Mouse (Mus musculus): ENCODE measurements at regions not wholly inside any gene's neighbourhood (a gene's known extent, or its start where the extent isn't known, plus 50 kb on each side); places are given as distances from the start of the nearest gene placed in this dataset.

DNA sequence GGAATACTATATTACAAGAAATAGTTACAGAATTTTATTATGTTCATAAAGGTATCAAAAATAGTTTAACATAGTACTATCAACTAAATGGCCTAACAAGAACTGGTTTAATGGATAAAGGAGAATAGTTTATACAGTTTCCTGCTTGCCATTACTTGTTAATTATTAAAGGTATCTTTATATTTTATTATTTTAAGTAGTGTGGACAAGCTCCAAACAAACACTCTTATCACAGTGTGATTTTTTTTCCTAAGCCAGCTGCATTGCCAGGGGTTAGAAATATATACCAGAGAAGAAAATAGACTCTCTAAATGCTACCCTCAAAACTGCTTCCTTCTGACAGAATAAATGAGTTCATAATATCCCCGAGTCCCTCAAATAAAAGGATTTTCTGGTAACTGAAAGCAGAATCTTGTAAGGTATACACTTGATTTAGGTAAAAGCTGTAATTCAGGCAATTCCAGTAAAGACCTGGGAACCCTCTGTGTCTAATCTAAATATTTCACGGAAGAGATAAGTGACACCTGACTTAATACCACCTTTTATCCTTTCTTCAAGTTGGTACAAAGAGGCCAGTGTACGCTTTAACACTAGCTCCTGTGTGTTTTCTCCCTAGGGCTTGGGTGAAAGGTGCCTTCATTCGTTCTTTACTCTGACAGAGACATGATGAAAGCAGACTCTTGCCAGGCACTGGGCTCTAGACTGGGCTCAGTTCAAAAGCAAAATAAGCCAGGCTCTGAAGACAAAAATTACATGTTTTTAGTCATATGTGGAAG is 76.5 kb upstream of the Ccser1 start:
- Histone ChIP-seq H3K9ac (ENCODE audit: low read depth, low read length) (no peak overlapping the region), H3K4me1 (ENCODE audit: control insufficient read depth, insufficient read depth, low read length) (no peaks in the 10 kb centered on the region), H3K4me3 (no peak overlapping the region), H3K27me3 (ENCODE audit: control insufficient read depth, insufficient read depth, low read length) (no peaks in the 10 kb centered on the region), H3K27ac (no peak overlapping the region), H3K79me2 (replicated peaks; ENCODE audit: control insufficient read depth, insufficient read depth, low read length) (no peaks in the 10 kb centered on the region), H3K36me3 (ENCODE audit: control insufficient read depth, insufficient read depth, low read length) (no peaks in the 10 kb centered on the region)
- TF ChIP-seq EP300 (IDR thresholded peaks at IDR 0.05; ENCODE audit: insufficient read depth, low read depth, low read length): no peak
- TF ChIP-seq CTCF (IDR thresholded peaks at IDR 0.05): no peak
- no peak for TF ChIP-seq POLR2A (IDR thresholded peaks at IDR 0.05; ENCODE audit: insufficient read depth, low read depth, low read length)
- no peak for DNase-seq
- intact Hi-C loops (cut with DNase I): no loop called here
- WGBS: 68% methylated on average over 4 of the region's 4 CpGs

DNA sequence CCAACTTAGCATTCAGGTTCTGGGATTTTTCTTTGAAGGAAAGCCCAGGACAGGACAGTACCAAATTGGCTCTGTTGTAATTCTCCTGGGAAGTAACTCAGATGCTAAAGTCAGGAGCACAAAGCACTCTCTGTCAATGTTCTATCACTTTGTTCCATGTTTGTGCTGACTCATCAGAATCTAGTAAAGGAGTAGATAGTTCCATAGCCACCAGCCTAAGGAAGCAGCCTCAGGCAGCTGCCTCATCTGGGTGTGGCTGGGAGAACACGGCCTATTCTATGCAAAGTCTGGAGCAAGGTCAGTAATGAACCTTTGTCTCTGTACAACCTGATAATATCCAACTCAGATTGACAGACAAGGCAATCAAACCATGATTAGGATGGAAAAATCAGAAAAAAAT is 64.9 kb upstream of the Ccser1 start:
- H3K27me3 ChIP-seq (ENCODE audit: control insufficient read depth, insufficient read depth, low read length): no peaks in the 10 kb centered on the region
- intact Hi-C loops (cut with DNase I): no loop called here
- H3K4me3 ChIP-seq: no peak overlapping the region
- no peak for TF ChIP-seq CTCF (IDR thresholded peaks at IDR 0.05)
- H3K27ac ChIP-seq: no peak overlapping the region
- H3K9ac ChIP-seq (ENCODE audit: low read depth, low read length): no peak overlapping the region
- WGBS: 67% methylated on average over 1 of the region's 1 CpGs
- no peak for DNase-seq
- H3K4me1 ChIP-seq (ENCODE audit: control insufficient read depth, insufficient read depth, low read length): no peaks in the 10 kb centered on the region
- no peaks in the 10 kb centered on the region for H3K36me3 ChIP-seq (ENCODE audit: control insufficient read depth, insufficient read depth, low read length)
- H3K79me2 ChIP-seq (replicated peaks; ENCODE audit: control insufficient read depth, insufficient read depth, low read length): no peaks in the 10 kb centered on the region

DNA sequence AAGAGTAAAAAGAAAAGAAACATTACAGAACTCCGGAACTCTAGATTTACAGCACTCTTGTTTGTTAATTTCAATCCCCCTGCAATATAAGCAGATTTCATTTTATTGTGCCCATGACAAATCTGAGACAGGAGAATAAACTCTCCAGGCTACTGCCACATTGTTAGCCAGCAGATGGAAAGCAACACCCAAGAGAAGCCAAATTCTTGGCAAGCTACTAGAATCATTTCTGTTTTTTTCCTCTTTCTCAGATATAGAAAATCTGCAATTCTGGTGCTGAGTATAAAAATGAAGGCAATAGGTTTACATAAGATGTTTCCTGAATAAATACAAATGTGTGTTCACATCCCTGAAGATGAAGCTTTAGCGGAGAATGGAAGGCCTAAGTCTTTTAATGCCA is 60.5 kb upstream of the Ccser1 start:
- H3K79me2 ChIP-seq (replicated peaks; ENCODE audit: control insufficient read depth, insufficient read depth, low read length): no peaks in the 10 kb centered on the region
- no peak overlapping the region for H3K9ac ChIP-seq (ENCODE audit: low read depth, low read length)
- WGBS: 84% methylated on average over 2 of the region's 2 CpGs
- H3K4me1 ChIP-seq (ENCODE audit: control insufficient read depth, insufficient read depth, low read length): no peaks in the 10 kb centered on the region
- DNase-seq: no peak
- no peaks in the 10 kb centered on the region for H3K27me3 ChIP-seq (ENCODE audit: control insufficient read depth, insufficient read depth, low read length)
- H3K4me3 ChIP-seq: no peak overlapping the region
- H3K36me3 ChIP-seq (ENCODE audit: control insufficient read depth, insufficient read depth, low read length): no peaks in the 10 kb centered on the region
- TF ChIP-seq EP300 (IDR thresholded peaks at IDR 0.05; ENCODE audit: insufficient read depth, low read depth, low read length) (no peak), POLR2A (IDR thresholded peaks at IDR 0.05; ENCODE audit: insufficient read depth, low read depth, low read length) (no peak), CTCF (IDR thresholded peaks at IDR 0.05) (no peak)
- H3K27ac ChIP-seq: no peak overlapping the region
- intact Hi-C loops (cut with DNase I): no loop called here

DNA sequence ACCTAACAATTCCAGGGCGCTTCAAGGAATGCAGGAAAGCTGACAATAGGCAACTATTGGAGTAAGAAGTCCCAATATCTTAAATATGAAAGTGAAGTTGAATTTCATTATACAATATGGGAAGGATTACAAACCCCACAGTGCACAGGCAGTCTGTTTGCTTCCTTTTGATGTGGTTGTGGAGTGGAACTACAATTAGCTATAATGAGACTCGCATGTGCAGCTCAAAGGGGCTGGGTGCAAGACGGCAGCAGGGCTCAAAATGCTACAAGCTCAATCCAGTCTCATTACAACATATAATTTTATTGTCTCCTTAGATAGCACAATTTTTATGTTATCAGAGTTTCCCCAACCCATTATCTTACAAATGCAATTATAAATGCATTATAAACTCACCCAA is 54.7 kb upstream of the Ccser1 start:
- Histone ChIP-seq H3K4me1 (ENCODE audit: control insufficient read depth, insufficient read depth, low read length) (no peaks in the 10 kb centered on the region), H3K27ac (no peak overlapping the region), H3K36me3 (ENCODE audit: control insufficient read depth, insufficient read depth, low read length) (no peaks in the 10 kb centered on the region), H3K9ac (ENCODE audit: low read depth, low read length) (no peak overlapping the region), H3K4me3 (no peak overlapping the region), H3K79me2 (replicated peaks; ENCODE audit: control insufficient read depth, insufficient read depth, low read length) (no peaks in the 10 kb centered on the region), H3K27me3 (ENCODE audit: control insufficient read depth, insufficient read depth, low read length) (no peaks in the 10 kb centered on the region)
- no peak for DNase-seq
- TF ChIP-seq POLR2A (IDR thresholded peaks at IDR 0.05; ENCODE audit: insufficient read depth, low read depth, low read length) (no peak), CTCF (IDR thresholded peaks at IDR 0.05) (no peak), EP300 (IDR thresholded peaks at IDR 0.05; ENCODE audit: insufficient read depth, low read depth, low read length) (no peak)
- WGBS: 83% methylated on average over 3 of the region's 3 CpGs
- intact Hi-C loops (cut with DNase I): no loop called here

DNA sequence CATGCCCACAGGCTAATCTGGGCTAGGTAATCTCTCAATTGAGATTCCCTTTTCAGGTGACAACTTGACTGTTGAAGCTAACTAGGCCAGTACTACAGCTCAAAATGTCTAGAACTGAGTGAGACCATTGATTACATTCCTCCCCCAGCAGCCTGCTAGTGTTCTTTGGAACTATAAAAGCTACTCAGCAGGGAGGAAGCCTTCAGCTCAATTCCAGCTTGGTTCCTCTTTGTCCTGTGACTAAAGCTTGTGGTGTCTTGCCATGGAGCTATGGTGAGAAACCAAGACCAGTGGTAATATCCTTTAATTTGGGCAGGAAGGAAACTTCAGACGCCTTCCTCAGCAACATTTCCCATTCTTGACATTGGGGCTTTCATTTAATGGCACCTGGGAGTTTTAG is 52.9 kb upstream of the Ccser1 start:
- Histone ChIP-seq H3K4me1 (ENCODE audit: control insufficient read depth, insufficient read depth, low read length) (no peaks in the 10 kb centered on the region), H3K27me3 (ENCODE audit: control insufficient read depth, insufficient read depth, low read length) (no peaks in the 10 kb centered on the region), H3K9ac (ENCODE audit: low read depth, low read length) (no peak overlapping the region), H3K79me2 (replicated peaks; ENCODE audit: control insufficient read depth, insufficient read depth, low read length) (no peaks in the 10 kb centered on the region), H3K27ac (no peak overlapping the region), H3K4me3 (no peak overlapping the region), H3K36me3 (ENCODE audit: control insufficient read depth, insufficient read depth, low read length) (no peaks in the 10 kb centered on the region)
- TF ChIP-seq EP300 (IDR thresholded peaks at IDR 0.05; ENCODE audit: insufficient read depth, low read depth, low read length) (no peak), POLR2A (IDR thresholded peaks at IDR 0.05; ENCODE audit: insufficient read depth, low read depth, low read length) (no peak), CTCF (IDR thresholded peaks at IDR 0.05) (no peak)
- 65% methylated on average over 1 of the region's 1 CpGs for WGBS
- intact Hi-C loops (cut with DNase I): no loop called here
- no peak for DNase-seq

DNA sequence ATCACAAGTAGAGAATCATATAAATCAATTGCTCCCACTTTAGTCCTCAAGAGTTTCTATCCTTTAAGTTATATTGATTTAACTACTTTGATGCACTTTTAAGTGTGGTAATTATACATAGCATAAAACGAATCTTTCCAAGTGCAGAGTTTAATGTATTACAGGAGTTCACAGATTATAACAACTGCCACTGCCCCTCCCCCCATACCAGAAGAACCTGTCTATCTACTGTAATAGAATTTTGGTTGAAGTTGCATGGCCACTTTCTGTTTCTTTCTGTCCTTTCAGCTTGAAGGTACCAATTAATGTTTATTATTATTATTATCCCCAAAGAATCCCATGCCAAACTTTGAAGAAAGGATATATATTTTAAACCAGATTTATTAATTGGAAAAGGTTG is 51.9 kb upstream of the Ccser1 start:
- Histone ChIP-seq H3K36me3 (ENCODE audit: control insufficient read depth, insufficient read depth, low read length) (no peaks in the 10 kb centered on the region), H3K4me3 (no peak overlapping the region), H3K9ac (ENCODE audit: low read depth, low read length) (no peak overlapping the region), H3K4me1 (ENCODE audit: control insufficient read depth, insufficient read depth, low read length) (no peaks in the 10 kb centered on the region), H3K27ac (no peak overlapping the region), H3K79me2 (replicated peaks; ENCODE audit: control insufficient read depth, insufficient read depth, low read length) (no peaks in the 10 kb centered on the region), H3K27me3 (ENCODE audit: control insufficient read depth, insufficient read depth, low read length) (no peaks in the 10 kb centered on the region)
- TF ChIP-seq EP300 (IDR thresholded peaks at IDR 0.05; ENCODE audit: insufficient read depth, low read depth, low read length) (no peak), POLR2A (IDR thresholded peaks at IDR 0.05; ENCODE audit: insufficient read depth, low read depth, low read length) (no peak), CTCF (IDR thresholded peaks at IDR 0.05) (no peak)
- intact Hi-C loops (cut with DNase I): no loop called here
- WGBS: 77% methylated on average over 1 of the region's 1 CpGs
- DNase-seq: no peak

Measured in heart, adult 2 months (tissue).